Mouse (Mus musculus) ES-Bruce4 (cell line): ENCODE results near the gene Zscan22.
"Not testable (repeated sequence)": the region's sequence is repeated elsewhere in the genome, so short reads cannot be mapped to it uniquely, and the experiment has no call there.

Experiments used
- CTCF ChIP-seq: IDR thresholded peaks from one replicate; pipeline ENCODE4 v1.8.1; 2011; ENCODE audit warnings: low read depth, low read length
- EP300 ChIP-seq: IDR thresholded peaks from 2 replicates; pipeline ENCODE4 v1.6.1; 2011; ENCODE audit warnings: low read depth, low read length; ENCODE audit not compliant: insufficient read depth
- POLR2A ChIP-seq: IDR thresholded peaks from one replicate; pipeline ENCODE4 v1.8.1; 2011; ENCODE audit warnings: low read length; ENCODE audit not compliant: insufficient read depth

DNA sequence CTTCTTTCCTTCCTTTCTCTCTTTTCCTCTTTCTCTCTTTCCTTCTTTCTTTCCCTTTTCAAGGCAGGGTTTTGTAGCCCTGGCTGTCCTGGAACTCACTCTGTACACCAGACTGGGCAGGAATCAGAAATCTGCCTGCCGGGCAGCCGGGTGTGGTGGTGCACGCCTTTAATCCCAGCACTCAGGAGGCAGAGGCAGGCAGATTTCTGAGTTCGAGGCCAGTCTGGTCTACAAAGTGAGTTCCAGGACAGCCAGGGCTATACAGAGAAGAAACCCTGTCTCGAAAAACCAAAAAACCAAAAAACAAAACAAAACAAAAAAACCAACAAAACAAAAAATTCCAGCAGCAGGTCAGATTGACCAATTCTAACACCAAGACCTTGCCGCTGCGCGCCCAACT, 17.1 kb upstream of the Zscan22 start:
- not testable (repeated sequence) for TF ChIP-seq POLR2A, CTCF, EP300
